Mouse (Mus musculus) lung, postnatal 25 days (tissue): ENCODE measurements around the gene Med7.
A peak's percentile ranks its signal among the peaks of the same experiment; 100 is the strongest.
"Not testable (repeated sequence)": the region's sequence is repeated elsewhere in the genome, so short reads cannot be mapped to it uniquely, and the experiment has no call there.

Experiments used
- DNase-seq: peaks from one replicate; pipeline ENCODE4 v3.0.0; 2022; ENCODE audit warnings: low spot score

The Med7 gene

DNA sequence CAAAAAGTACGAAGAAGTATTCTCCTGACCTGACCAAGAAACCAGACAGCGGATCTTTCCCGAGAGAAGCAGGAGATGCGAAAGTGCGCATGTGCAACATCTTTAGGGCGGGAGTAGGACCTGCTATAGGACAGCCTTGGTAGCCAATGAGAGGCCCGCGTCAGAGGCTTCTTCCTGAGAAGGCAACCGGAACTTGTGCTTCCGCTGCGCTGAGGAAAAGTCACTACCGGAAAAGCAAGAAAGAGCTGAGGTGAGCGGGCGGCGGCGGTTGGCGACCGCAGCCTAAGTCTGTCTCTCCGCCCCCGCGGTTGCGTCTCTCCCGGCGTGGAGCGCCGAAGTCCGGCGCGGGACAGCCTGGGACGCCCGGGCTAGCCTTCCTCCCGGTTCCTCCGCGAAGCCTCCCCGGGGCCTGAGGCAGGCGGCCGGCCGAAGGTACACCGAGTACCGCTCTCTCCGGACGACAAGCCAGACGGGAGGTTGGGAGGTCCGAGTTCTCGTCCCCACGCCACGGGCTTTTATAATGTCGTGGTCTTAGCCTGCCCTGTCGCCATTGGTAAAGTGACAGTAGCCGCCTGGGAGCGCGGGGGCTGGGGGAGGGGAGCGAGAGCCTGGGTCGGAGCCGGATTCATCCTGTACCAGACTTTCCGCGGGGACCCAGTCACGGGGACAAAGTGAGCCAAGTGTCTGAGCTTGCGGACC, at the start of gene Med7:
TSS of gene Med7 (plus strand) at position 166 of the 699 bp plus-strand sequence.
- DNase-seq, result peak; percentile 98

DNA sequence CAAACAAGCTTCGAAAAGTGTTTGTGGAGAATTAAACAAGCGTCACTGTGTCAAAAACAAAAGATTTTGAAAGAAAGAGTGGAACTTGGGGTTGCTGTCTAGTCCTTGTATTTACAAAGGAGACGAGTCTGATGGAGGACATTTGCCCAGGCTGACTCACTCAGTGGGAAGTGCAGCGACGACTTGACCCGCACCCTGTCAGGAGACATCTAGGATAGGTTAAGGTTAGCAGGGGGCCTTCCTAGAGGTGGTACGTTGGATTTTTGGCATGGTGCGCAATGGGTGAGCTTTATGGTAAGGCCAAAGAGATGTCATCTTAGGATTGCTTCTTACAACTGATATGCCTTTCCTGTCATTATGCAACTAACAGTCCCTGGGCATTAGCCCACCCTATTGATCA, 49.7 kb upstream of the Med7 start:
- DNase-seq, result no peak

DNA sequence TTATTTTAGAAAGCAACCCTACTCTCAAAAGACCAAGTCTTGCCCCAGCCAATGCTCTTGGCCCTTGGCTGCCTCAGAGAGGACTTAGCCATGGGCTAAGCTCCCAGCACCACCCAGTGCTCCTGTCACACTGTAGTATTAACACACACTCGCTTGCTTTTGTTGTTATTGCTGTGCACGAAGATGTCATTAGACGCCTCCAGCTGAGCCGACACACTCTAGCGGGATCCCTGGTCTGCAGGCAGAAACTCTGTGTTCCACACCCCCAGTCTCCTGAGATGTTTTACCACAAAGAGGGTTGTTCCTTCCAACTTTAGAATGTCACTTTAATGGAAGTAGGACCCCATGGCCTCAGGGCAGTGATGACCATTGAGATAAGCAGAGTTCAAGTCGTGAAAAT, 48.3 kb upstream of the Med7 start:
- DNase-seq, result no peak

DNA sequence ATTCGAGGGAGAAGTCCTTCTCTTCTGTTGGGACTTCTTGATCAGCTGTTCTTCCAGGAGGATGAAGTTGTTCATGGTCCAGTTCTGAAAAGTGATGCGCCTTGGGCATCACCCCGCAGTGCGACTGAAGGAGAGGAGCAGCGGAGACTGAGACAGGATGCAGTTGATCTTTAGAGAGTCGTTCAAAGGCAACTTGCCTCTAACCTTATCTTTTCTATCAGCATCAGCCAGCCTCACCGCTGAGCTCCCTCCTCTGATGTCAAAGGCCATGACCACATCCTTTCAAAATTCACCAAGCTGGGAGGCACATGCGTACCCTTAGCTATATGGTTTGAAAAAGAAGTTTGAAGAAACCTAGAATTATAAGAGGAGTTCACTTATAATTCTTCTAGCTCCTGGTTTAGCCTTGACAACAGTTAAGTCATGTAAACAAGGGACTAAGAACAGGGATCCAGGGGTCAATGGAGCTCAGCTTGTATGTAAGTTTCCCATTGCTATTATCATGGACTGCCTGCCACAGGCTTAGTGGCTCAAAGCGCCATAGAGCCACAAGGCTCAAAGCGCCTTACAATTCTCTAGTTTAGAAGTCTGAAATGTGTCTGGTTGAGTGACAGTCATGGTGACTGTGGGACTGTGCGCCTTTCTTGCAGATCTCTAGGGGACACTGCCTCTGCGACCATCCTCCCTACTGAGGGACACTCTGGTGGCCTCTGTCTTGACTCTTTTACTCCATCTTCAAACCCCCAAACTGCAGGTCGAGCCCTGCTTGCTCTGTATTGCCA, 47.2 kb upstream of the Med7 start, which contains the start of gene Itk:
TSS of gene Itk (minus strand) at position 180 of the 782 bp plus-strand sequence.
- peak; percentile 32 for DNase-seq

DNA sequence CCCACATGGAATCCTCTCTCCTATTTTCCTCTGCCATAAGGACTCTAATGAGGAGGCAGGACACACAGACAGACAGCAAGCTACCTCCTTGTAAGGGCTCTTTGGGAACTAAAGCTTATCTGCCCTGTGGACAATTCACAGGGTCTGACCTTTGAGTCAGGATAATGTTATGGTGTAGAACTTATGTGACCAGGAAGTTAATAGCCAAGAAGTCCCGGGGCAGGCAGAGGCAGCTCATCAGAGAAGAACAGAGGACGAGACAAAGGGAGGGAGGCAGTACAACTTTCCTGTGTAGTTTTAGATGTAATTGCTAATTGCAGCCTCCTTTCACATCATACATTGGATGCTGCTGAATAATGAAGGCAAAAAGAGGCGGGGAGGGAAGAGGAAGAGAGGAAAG, 46.1 kb upstream of the Med7 start:
- no peak for DNase-seq

DNA sequence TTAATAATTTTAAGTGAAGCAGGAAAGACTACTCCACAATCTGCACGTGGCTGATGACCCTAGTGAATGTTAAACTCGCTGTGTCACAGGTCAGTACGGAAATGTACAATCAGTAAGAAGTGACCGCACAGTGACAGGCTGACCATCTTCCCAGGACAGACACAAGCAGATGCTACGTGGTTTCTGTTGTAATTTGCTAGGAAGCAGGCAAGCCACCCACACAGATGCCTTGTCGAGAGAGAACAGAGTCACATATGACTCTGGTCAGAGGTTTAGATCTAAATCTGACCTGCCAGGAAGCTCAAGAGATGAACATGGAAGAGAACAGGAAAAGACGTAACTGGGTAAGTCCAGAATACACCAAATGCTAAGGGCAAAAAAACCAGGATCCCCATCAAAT, 43.8 kb upstream of the Med7 start:
- no peak for DNase-seq

DNA sequence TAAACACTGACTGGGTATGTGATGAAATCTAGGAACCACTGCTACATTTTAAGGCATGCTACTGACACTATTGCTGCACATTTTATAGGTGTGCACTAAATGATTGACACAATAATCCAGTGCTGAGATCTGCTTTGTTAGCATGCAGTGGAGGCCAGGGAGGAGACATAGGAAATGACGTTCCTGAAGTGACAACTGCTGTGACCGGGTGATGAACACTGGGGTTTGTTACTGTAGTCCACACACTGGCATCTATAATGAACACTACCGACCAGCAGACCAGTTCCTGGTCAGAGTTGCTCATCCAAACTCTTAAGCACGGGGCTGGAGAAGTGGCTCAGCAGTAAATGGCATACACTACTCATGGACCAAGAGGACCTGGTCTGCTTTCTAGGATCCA, 43.3 kb upstream of the Med7 start:
- DNase-seq, result no peak

DNA sequence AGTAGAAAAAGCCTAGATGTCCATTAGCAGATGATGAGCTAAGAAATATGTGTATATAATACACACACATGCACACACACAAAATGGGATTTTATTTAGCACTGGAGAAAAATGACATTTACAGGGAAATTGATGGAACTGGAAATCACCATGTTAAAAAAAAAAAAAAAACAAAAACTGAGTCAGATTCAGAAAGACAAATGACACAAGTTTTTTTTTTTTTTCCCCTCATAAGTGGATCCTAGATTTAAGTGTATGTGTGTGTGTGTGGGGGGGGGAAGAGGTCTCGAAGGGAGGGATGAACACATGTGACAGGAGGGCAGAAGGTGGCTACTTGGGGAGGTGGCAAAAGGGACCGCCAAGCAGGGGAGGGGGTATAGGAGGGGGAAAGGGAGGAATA, 41.6 kb upstream of the Med7 start:
- DNase-seq, result no peak

DNA sequence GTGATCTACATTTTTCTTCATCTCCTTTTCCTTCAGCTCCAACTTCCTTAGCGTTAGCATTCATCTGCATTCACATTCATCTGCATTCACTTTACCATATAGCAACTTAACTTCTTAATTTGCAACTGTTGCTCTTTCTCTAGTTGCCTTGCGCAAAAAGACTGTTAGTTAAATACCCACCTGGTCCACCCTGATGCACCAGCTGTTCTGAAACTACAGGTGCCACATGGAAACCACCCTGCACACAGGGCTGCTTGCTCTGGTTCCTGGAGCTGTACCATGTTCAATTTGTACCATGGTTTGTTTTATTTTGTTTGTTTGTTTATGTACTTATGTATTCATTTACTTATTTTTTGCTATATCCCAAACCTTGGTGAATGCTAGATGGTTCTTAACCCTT, 41.0 kb upstream of the Med7 start:
- no peak for DNase-seq

DNA sequence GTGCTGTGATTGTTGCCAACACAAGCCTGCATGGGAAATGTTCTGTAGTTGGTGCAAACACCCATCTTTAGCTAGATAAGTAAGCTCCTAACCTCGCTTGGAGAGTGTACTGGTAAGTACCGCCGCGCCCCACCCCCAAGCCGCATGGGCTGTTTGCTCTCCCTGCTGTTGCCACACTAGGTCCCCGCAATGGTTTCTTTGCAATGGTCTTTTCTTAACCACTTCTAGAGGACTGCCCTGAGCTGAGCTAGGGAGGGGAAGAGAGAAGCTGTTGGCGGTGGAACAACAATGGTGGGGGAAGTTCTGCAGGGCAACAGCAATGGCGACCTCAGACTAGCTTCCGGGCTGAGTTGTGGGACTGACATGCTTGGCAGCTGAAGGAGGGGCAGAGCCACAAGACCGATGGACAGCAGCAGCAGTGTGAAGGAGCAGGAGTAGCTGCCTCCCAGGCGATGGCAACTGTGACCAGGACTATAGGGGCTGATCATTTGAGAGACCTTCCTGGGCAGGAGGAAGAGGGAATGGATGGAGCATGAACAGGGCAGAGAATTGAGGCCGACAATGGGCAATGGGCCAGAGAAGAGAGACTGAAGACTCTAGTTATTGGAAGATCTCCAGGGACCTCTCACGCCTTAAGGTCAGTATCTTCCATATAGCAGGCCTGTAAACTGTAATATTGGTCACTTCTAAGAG, 40.4 kb upstream of the Med7 start, which contains the start of gene Fam71b:
TSS of gene Fam71b (plus strand) at position 393 of the 693 bp plus-strand sequence.
- peak; percentile 24 for DNase-seq

DNA sequence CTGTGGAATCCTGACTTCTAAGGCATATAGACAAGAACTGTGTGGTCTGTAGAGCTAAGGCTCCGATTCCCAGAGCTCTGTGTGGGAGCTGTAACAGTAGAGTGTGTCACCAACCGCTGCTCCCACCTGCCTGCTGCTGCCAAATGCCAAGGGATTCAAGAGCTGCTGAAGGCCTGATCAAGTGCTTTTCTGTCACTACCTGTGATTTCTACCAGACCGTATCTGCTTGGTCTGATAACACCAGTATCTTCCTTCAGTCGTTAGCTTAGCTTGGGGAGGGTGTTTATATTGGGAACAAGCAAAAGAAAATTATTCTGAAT, 39.9 kb upstream of the Med7 start:
- no peak for DNase-seq

DNA sequence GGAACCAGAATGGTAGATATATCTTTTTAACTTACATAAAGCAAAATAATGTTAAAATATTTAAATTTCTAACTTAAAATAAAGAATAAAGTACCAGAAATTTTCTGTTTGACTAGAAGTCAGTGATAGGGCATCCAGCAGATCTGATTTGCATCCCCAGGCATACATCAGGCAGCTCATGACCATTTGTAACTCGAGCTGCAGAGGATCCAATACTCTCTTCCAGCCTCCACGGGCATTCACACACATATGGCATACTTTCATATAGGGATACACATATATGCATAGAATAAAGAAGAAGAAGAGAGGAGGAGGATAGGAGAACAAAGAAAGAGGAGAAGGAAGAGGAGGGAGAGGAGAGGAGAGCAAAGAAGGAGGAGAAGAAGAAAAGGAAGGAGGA, 38.8 kb upstream of the Med7 start:
- no peak for DNase-seq

DNA sequence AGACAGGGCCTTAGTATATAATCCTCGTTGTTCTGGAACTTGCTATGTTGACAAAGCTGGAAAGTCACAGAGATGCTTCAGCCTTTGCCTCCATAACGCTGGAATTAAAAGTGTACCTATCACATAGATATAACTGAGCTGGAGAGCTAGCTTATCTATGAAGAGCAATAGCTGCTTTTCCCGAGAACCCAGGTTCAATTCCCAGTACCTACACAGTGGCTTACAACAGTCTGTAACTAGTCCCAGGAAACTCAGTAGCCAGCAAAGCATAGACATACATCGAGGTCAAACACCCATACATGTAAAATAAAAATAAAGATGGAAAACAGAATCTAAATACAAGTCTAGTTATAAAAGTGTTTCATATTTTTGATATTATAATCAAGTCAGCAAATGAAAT, 38.3 kb upstream of the Med7 start:
- DNase-seq, result no peak

DNA sequence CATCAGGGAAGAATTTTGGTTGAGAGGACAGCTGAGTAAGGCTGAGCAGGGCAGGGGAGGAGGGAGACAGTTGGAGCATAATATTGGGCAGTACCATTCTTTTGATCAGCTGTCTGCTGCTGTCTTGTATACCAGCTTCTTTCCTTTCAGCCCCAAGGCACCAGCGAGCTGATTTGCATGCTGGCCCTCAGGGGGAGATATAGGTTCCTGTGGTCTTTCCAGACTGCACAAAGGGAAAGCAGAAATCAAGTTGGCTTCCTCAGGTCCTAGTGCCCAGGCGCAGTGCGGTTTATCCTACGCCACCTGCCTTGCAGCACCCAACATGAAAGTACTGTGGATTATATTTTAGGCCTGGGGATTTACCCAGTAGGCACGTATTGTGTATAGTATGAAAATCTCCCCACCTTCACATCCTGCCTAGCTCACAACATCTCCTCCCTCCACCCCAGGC, 37.8 kb upstream of the Med7 start:
- peak; percentile 32 for DNase-seq

DNA sequence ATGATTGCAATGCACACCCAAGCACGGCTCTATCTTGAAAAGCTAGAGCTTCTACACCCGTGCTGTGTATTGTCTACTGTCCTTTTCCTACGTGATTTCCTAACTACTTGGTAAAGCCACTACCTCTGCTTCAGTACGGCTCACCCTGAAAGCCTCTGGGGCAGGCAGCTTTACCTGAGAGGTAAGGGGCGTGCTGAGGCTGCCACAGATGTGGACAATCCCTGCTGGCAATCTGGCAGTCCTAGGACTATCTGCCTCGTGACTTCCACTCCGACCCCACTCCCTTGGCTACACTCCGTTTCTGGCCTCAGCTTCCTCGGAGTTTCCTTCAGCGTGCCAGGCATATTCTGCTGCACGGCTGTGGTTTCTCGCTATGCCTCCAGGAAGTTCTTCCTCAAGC, 35.2 kb upstream of the Med7 start:
- no peak for DNase-seq

DNA sequence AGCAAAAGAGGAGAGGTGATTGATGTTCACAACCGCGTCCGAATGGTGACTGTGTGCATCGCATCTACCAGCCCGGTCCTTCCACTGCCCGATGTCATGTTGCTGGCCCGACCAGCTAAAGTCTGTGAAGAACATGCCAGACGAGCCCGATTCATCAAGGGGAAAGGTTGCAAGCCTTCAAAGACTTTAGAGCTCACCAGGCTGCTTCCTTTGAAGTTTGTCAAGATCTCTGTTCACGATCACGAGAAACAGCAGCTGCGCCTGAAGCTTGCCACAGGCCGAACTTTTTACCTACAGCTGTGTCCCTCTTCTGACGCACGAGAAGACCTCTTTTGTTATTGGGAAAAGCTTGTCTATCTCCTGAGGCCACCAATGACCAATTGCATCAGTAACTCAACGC, 31.7 kb upstream of the Med7 start:
- DNase-seq, result no peak

DNA sequence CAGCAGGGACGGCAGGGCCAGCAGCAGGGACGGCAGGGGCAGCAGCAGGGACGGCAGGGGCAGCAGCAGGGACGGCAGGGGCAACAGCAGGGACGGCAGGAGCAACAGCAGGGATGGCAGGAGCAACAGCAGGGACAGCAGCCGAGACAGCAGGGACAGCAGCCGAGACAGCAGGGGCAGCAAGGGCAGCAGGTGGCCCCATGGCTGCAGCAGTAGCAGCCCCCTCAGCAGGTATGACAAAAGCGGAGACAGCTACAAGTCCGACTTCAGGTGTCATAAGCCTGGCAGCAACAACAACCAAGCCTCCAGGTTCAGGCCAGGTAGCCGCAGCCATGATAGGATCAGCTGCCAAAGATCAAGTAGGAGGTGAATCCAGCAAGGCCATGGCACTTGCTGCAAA, 30.0 kb upstream of the Med7 start:
- DNase-seq, result no peak

DNA sequence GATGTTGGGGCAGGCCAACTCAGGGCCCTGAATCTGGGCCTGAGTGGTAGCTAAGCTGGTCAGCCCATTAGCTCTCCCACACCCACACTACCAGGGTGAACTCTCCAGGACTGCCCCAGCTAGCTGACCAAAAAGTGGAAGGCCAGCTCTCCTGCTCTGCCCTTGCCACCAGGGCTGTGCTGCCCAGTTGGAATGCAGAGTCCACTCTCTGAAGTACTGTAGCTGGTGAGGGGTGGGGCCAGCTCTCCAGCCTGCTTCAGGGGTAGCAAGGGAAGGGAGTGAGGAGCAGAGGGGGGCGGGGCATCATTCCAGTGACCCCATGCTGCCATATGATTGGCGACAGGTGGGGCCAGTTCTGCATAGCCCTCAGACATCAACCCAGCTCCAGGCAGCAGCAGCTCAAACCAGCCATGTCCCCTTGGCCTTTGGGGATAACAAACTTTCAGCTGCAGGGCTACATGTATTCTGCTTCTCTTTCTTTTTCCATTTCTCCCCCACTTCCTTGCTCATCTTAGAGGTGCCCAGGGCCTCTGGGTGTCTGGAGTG, 26.6 kb upstream of the Med7 start:
- no peak for DNase-seq

DNA sequence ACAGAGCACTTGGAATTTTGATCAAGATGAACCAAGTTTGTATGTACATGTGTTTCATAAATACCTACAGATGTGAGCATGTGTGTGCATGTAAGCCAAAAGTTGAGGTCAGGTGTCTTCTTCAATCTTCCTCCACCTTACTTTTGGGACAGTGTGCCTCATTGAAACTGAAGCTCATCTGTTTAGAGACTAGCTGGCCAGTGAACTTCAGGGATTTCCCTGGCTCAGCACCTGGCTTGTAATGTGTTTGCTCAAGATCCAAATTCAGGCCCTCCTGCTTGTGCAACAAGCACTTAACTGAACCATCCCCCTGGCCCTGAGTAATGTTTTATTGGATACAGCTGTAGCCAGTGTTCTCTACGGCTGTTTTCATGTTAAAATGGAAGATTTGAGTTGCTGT, 18.3 kb upstream of the Med7 start:
- DNase-seq, result no peak

DNA sequence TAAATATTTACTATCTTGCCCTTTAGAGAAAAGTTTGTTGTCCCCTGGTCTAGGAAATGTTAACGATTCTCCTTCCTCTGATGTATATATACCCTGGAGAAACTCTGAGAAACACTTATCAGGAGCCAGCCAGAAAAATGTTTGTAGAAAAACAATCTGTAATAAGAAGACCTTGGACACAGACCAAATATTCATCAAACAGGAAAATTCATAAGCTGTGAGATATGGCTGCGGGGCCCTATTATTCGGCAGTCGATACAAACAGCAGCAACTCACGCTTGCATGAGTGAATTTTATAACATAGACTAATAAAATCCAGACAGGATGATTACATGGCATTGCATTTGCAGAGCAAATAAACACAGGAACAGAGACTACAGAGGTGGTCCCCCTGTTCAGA, 17.9 kb upstream of the Med7 start:
- DNase-seq, result no peak

DNA sequence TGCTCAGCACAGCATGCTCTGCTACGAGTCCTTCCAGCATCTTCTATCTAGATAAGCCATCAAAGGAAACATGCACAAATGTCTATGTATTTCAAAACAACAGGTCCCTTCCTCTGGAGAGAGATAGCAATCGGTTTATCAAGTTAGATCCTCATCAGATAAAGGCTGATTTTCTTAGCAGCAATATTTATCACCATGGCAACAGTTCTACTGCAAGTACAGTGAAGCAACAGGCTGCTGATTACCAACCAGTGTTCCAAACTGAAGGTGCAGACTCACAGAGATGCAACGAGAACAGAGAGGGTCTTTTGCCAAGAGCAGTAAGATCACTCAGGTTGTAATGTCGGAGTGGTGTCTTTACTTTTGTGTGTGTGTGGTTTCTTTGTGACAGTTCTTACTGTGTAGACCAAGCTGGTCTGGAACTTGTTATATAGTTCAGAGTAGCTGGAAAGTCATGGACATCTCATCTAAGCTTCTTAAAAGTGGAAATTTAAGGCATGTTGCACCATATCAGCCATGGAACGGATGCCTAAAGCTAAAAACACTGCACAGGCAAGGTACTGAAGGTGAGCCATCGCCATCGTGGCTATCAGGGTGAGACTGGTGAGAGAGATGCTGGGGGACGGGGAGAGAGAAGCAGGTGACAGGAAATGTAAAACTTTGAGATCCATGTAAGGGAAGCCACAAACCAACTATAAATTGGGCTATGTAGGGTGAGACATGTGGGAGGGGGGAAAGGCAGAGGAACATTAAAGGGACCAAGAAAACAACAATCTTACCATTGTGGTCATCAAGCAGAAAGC, 15.4 kb upstream of the Med7 start:
- no peak for DNase-seq

DNA sequence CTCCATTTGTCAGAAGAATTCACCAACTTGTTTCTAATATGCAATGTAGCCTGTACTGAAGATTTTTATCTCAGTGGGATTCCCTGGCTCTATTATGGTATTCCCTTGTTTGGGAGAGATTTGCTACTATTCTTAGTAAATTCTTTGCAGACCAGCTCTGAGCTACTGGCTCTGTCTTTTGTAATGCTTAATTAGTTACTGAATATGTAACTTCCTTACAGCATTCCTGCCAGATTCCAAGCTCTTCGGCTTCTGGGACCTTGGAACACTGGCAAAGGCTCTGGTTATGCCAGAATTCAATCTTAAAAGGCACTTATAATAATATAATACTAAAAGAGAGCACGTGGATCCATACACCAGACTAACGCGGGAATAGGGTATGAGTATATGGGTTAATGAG, 8.6 kb upstream of the Med7 start:
- DNase-seq, result not testable (repeated sequence)
